Mouse (Mus musculus) ZHBTc4 (cell line): ENCODE measurements around the gene Ms4a4a.
"Not testable (repeated sequence)": the region's sequence is repeated elsewhere in the genome, so short reads cannot be mapped to it uniquely, and the experiment has no call there.

ENCODE experiments used
- DNase-seq: peaks from one replicate; pipeline ENCODE4 v3.0.0-alpha.2; 2011; ENCODE audit warnings: low read depth, low spot score

The Ms4a4a gene

DNA sequence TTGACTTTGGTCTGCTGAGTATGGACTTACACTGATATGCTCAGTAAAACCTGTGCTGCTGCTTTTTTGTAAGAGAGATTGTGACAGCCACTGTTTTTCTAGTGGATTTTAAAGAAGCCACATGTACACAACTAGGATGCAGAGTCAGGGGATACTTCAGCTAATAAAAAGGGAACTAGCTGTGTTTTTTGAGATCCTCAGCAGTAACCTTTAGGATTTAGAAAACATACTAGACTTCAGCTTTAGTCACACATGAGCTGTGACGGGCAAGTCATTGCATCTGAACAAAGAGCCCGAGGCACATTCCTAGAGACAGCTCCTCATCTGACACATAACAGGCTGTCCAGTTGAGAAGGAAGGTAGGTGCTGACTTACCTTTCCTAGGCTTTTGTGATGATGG is at the start of gene Ms4a4a:
Gene Ms4a4a, plus strand, starts transcription at position 251 of the 400 bp plus-strand sequence.
- no peak for DNase-seq

DNA sequence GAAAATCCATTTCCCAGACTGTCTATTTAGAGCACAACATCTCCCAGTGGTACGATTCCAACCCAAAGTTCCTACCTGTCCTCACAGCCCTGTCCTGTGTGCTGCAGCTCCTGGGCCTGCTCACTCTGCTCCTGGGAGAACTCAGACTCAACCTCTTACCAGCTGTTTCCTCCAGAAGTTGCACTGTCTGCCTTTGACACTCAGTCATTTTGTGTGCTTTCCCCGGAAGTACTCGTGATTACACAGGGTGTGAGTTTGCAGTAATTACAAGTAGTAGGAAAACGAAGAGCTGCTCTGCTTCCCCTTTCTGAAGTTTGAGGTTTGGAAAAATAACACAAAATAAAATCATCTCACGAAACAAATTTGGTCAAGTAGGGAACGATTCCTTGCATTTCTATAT is 39.4 kb upstream of the Ms4a4a start, which contains the start of gene Ms4a7:
Gene Ms4a7, minus strand, starts transcription at position 215 of the 400 bp plus-strand sequence.
- DNase-seq, result no peak

DNA sequence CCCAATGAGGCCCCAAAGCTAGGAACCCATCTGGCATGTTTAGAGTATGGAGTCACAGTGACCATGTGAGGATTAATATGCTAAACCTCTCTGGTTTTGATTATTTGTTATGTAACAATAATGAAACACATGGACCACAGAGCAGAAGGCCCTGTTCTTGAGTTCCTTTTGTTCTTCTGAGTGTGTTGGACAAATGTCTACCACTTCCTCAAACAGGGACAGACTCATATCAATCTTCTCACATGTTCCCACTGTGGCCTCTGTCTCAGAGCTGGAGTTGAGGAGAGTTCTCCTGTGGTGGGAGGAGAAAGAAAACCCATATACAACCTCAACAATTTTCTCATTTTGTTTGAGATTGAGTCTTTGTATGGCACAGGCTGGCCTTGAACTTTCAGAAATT is 32.2 kb upstream of the Ms4a4a start:
- no peak for DNase-seq

DNA sequence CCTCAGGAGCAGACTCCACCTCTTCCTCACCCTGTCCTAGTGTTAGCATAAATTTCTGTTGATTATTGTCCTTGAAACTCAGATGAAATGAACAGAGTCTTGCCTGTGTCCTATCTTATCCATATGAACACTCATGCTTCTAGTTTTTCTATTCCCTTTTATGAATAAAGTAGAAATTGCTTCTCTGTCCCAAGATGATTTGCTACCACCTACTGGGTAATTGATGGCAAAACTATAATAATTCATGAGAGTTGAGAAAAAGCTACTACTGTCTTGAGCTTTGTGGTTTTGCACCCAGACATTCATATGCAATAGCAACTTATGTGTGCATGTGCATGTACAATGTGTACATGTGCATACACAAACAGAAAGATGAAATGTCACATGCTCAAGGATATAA is 31.3 kb upstream of the Ms4a4a start:
- DNase-seq, result no peak

DNA sequence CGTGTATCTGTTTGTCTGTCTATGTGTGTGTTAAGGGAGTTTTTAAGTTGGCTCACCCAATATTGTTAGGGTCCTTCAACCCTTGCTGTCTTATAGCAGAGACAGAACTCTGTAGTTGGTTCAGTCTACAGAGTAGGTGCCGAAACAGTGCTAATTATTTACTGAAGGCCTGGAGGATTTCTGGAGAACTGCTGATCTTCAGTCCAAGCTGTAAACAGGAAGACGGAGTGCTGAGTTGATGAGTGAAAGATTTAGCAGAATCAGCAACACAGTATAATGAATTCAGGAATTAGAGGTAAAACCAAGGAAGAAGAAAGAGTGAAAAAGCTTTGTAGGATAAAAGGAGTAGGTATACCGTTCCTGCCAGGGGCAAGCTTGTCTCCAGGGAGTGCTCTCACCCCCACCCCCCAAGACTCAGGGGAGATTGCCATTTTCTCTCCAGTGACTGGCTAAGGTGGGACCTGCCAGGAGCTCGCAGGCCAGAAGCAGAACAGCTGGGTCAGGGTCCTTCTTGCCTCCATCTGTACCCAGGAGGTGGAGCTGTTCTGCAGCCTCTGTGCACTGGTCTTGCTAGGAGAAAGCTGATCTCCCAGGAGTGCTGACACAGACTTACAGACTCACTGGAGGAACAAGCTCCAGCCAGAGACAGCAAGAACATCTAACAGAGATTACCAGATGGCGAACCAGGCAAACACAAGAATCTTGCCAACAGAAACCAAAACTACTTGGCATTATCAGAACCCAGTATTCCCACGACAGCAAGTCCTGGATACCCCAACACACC is 25.4 kb upstream of the Ms4a4a start:
- peak; percentile 55 for DNase-seq

DNA sequence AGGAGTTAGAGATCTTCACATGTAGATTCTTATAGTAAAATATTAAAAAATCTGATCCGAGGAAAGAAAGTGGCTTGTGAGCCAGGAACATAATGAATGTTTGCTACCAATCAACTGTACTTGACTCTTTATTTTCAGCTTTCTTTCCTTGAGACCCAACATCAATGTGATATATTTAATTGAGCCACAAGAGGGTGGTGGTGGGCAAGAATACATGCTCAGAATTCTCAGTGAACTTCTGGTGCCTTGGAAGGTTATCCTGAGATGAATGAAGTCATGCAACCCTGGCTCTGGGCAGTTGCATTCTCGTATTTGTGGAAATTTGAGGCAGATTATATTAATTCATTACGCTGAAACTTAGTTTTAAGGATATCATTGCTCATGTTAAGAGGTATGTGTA is 23.4 kb upstream of the Ms4a4a start:
- peak; percentile 29 for DNase-seq

DNA sequence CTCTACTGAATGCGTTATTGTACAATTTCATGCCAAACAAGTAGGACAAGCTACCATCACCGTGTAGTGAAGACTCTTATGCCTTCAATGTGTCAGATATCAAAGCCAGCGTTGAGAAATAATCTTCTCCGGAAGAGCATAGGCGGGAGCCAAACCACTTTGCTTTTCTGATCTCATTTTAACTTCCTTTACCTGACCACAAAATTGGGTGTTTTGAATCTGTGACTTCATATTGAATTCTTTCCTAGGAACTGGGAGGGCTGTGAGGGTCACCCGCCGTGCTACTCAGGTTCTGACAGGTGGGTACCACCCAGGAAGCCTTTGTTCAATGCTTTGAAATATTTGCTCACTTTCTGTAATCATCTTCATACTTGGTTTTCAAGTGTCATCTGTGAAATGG is 19.6 kb upstream of the Ms4a4a start:
- DNase-seq, result no peak

DNA sequence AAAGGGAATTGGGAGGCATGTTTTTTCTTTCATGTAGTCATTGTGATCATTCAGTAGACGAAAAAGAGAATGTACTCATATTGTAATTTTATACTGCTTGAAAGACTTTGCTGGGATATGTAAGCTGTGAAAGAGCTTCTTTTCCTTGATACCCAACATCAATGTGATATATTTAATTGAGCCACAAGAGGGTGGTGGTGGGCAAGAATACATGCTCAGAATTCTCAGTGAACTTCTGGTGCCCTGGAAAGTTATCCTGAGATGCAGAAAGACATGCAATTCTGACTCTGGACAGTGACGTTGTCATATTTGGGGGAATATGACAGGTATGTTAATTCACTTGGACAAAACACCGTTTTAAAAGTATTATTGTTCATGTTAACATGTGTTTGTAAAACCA is 15.2 kb upstream of the Ms4a4a start:
- DNase-seq, result no peak

DNA sequence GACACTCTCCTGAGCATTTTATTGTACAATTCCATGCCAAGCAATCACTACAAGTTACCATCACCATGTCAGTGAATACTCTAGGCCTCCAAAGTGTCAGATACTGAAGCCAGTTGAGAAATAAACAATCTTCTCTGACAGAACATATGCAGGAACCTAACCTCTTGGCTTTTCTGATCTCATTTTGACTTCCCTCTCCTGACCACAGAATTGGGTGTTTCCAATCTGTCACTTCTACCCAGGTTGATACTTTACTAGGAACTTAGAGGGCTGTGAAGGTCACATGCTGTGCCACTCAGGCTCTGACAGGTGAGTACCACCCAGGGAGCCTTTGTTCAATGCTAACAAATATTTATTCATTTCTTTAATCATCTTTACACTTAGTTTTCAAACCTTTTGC is 13.3 kb upstream of the Ms4a4a start:
- DNase-seq, result no peak

DNA sequence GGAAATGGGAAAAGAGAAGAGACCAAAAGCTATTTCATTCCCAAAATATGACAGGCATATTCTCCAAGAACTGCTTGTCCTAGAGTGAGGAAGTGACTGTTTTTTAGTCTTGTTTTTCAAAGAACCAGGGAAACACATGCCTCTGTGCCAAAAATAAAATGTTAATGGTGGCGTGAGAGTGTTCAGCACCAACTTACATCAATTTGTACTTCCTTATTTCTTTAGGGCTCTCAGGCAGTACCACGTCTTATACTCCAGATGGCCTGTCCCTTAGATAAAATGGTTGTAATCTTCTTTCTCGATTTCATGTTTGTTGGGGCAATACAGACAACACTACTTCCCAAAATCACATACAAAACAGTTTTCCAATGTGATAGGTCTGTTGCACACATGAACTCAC is 7.0 kb upstream of the Ms4a4a start:
- DNase-seq, result no peak

DNA sequence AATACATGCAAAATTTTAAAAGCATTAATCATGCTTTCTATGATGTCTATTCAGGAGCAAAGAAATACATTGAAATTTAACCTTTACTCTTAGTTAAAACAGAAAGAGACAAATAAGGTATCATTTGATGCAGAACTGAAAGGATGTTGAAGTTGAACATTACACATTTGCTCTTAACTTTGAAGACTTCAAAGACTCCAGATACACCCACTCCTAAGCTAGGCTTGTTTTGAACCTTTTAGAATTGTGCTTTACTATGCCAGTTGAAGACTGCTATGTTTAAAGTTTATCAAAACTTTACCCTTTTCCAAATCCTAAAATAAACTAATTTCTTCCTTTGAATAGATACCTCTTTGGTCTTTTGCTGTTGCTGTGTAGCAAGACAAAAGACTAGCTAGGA is 4.1 kb upstream of the Ms4a4a start:
- DNase-seq, result no peak

DNA sequence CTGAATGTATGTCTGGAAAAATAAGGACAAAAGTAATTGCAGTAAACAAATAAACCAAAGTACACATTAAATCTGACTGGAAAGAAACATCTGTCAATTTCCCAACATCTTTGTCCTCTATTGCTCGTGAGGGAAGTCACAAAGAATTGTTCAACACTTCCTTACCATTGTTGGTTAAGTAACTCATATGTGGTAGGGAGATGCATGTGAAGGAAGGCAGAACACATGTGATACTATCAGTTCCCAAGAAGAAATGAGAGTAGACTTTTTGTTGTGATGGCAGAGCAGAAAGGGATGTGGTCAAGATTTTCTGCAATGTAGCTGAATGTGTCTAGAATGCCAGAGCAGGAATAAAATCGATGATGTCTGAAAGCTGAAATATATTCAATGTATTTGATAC is 1.1 kb downstream of the Ms4a4a start:
- no peak for DNase-seq

DNA sequence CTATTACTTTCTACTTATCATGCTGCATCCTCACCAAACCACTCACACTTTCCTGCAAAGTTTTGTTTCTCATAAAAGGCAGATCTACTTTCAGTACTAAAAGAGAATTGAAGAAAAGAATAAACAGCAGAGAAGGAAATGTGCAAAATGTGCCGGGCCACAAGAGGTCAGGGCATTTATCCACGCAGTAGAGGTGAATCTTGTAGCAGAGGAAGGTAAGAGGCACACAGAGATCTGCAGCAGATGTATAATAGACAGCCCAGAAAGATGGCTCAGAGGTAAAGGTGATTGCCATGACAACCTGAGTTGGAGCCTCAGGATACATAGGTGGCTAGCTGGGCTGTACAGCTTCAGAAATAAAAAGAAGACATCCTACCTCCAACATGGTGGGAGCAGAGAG is 11.8 kb downstream of the Ms4a4a start:
- DNase-seq, result no peak

DNA sequence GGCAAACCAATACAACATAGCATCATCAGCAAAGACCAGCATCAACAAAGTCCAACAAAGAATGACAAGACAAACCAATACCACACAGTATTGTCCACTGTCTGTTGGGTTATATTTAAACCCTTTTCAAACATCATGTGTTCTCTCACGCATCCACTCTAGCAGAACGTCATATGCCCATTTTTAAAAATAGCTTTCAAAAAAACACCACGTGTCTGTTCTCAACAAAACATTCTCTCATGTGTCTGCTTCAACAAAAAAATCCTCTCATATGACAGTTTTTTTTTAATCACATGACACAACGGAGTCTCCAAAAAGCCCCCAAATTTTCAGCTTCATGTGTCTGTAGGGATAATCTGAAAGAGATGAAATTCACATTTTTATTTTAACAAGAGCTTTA is 12.4 kb downstream of the Ms4a4a start:
- DNase-seq, result no peak

DNA sequence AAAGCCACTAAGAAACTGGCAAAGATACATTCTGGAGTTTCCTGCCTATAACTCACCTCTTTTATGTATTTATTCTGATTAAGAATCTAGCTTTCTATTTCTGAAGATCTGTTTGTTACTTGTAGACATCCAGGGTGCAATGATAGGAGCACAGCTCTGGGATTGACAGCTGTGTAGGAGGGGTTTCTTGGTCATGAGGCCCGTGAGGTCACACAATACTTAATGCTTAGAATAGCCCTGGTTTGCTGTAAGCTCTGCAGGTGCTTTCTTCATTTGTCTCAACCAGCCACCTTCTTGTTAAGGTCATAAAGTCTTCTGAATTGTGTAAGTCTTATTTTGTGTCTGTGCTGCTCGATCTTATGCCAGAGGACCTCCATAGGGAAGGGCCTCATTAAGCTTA is 13.6 kb downstream of the Ms4a4a start:
- DNase-seq, result no peak

DNA sequence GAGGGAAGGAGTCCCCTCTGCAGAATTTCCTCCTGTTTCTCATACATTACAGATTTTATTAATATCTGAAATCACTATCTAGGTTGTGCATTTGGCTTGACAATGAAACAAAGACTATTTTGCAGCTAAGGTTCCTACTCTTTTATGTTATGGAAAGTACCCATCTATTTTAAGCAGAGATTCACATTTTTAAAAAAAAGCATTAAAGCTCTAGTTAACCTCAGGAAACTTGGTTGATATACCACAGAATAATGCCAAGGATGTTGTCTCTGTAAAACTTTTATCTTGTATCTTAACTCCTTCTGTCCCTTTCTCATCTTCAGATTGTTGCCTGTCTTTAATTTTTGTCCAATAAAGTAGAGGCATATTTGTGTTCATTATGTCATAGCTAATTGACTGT is 20.4 kb downstream of the Ms4a4a start:
- DNase-seq, result no peak

DNA sequence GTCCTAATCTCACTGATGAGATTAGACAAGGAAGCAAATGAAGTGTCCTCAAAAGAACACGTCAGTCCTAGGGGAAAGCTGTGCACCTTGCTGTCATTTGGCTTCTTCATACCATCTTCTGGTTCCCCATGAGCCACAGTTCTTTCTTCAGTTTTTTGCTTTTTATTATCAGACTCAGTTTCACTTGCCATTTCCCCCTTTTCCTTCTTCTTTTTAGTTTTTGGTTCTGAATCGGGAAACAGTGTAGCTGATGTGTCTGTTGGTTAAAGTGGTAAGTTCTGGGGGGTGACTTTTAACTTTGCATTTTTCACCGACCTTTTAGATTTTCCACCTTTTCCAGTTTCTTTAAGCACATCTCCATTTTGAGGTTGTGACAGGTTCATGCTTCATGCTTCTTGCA is 29.2 kb downstream of the Ms4a4a start, which contains the start of gene Ms4a4c:
Gene Ms4a4c, plus strand, starts transcription at position 244 of the 400 bp plus-strand sequence.
- DNase-seq, result no peak

DNA sequence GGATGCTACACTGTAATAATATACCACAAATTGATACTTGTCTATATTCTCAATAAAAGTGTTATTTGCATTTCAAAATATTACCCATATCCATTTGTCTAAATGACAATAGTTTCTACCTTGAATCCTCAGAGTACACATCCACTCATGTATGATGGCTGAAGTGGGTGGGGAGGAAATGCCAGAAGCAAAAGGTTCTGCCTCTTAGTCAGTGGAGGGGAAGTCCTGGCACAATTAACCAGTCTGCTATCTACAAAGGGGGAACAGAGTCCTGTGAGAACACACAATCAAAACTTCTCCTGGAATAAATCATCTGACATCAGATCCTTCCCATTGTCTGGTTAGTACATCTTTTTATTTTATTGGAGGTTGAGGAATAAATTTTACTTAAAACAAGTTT is 32.1 kb downstream of the Ms4a4a start:
- no peak for DNase-seq

DNA sequence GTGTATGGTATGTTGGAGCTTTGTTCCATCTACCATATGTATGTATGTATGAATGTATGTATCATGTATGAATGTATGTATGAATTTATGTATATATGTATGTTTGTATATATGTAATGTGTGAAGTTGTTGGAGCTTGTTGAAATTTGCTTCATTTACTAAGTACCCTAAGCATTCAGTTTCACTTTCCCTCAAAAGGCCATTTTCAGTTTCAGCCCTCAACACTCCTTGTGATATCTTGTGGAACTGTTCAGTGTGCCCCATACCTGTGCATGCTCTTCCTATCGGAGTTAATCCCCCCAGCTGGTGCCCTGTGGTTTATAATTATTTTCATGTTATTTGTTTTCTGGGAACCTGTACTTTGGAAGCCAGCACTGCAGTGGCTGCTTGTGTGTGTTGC is 33.3 kb downstream of the Ms4a4a start:
- no peak for DNase-seq

DNA sequence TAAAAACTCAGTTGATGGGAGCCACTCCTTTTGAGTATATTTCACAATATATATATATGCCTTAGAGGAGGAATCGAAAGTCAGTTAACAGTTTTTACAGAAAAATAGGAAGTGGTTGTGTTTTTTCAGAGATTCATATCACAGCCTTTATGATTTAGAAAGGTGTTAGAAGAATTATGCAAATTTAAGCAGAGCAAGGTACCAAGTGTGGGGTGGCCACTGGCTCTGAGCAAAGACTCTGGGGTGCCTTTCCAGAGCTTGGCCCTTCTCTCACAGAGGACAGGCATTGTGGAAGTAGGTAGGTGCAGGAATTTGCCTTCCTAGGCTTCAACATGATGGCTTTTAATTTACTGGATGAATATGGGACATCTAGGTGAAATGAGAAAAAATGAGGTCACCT is 36.3 kb downstream of the Ms4a4a start:
- no peak for DNase-seq

DNA sequence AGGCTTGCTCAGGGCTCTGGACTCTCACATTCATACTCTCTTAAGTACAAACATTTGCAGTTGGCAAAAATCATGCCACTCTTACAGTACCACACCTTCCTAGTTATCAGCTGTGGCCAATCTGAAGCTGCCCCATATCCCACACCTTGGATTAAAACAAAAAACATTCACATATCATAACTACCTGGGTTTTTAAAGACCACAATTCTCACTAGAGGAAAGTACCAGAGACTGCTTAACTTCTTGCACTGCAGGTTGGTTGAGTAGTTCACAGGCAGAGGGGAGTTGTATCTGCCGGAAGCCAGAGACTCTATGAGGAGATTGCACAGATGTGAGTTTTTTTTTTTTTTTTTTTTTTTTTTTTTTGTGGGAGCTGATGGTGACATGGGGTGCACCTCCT is 38.8 kb downstream of the Ms4a4a start:
- no peak for DNase-seq

DNA sequence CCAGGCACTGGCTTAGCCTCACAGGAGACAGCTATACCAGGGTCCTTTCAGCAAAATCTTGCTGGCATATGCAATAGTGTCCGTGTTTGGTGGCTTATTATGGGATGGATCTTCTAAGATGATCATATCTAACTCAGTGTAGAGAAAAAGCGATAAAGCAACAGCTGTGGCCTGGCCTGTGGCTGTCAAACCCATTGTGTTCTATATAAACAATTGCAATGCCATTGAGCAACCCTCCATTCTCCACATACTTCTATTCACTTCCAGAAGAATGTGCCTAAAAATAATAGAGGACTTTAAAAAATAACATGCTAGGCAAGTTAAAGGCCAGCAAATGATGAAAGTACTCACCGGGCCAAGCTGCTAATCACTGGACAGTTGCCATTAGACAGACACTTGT is 40.3 kb downstream of the Ms4a4a start:
- no peak for DNase-seq

DNA sequence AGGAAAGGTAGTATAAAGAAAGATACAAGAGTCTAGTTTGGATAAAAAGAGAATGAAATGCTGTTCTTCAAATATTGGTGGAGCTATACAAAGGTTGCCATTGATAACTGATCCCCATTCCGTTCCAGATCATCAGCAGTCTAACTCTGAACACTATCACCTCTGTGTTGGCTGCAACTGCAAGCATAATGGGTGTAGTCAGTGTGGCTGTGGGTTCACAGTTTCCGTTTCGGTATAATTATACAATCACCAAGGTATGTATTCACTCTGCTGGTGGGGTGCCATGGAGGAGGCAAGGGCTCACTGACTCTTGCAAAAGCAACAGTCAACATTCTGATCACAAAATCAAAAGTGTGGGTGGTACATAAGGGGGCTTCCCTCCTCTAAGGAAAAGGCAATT is 43.5 kb downstream of the Ms4a4a start:
- DNase-seq, result not testable (repeated sequence)

DNA sequence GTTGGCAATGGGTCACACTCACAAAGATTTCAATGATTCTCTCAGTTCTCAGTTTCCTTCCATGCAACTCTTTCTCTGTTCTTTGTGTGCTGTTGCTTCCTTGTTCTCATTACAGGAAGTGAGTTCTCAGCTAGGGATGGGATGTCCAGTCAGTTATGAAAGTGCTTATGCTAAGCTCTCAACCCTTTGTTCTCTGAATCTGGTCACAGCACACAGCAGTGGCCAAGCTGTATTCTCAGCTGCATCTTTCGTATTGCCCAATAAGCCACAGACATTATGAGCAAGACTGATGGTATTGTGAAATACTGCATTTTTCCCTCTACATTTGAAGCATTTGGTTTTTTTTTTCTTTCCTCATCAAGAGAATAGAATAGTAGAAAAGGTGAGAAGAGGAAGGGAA is 55.9 kb downstream of the Ms4a4a start:
- not testable (repeated sequence) for DNase-seq
